Mouse (Mus musculus): ENCODE measurements around the gene Ptprt. TPM values are rescaled to one million over a fixed set of nuclear protein-coding genes. Genes with fewer than 3 reads are reported as not detected.

Ptprt gene
- polyA plus RNA-seq, 1 experiment = 15.9 TPM

DNA sequence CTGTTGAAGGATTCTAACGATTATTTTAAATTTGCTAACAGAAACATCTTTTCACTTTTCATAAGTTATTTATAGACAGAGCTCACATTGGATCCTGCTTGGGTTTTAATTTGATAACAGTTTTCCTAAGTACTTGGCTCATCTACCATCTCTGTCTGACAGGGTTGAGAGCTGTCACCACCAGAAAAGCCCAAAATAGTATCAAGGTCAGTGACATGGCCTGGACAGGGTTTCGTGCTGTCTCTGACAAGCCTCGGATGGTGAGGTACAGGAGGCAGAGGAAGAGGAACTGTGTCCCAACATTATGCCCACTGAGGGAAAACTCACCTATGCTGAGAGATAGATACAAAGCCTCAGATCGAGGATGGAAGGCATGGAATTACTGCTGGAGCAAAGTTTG, 79.3 kb downstream of the Ptprt start:
- H3K27me3 ChIP-seq (ENCODE audit: control insufficient read depth, insufficient read depth, low read length) = no peaks in the 10 kb centered on the region
- H3K27ac ChIP-seq (ENCODE audit: insufficient read depth, low read length) = no peak overlapping the region
- no peak overlapping the region for H3K4me3 ChIP-seq (replicated peaks; ENCODE audit: insufficient read depth, low read depth, low read length)
- peaks cover 3% of the 10 kb centered on the region for H3K4me1 ChIP-seq (ENCODE audit: control insufficient read depth, insufficient read depth, low read length)
- WGBS = 38% methylated on average over 4 of the region's 4 CpGs
- DNase-seq = no peak
- TF ChIP-seq CTCF (IDR thresholded peaks at IDR 0.05; ENCODE audit: borderline replicate concordance, insufficient read depth, low read depth, low read length) (no peak), POLR2A (IDR thresholded peaks at IDR 0.05; ENCODE audit: borderline replicate concordance, insufficient read depth, low read length) (no peak)

DNA sequence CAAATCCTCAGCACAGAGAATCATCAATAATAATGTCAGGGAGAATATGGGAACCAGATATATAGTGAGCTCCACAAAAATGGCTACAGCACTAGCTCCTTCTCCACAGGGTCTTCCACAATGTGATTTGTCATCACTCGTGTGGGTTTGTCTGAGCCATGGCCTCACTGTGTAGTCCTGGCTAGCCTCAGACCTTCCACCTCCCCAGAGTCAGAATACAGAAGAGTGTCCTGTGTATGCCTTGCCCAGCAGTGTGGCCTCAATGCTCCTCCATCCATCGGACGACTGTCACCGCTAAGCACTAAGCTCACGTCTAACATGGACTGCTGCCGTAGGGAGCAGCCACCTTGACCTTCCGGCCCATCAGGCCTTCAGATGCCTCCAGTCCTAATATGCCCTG, 83.1 kb downstream of the Ptprt start:
- TF ChIP-seq POLR2A (IDR thresholded peaks at IDR 0.05; ENCODE audit: borderline replicate concordance, insufficient read depth, low read length) = no peak
- no peak for TF ChIP-seq CTCF (IDR thresholded peaks at IDR 0.05; ENCODE audit: borderline replicate concordance, insufficient read depth, low read depth, low read length)
- 95% methylated on average over 7 of the region's 7 CpGs for WGBS
- no peak for DNase-seq

DNA sequence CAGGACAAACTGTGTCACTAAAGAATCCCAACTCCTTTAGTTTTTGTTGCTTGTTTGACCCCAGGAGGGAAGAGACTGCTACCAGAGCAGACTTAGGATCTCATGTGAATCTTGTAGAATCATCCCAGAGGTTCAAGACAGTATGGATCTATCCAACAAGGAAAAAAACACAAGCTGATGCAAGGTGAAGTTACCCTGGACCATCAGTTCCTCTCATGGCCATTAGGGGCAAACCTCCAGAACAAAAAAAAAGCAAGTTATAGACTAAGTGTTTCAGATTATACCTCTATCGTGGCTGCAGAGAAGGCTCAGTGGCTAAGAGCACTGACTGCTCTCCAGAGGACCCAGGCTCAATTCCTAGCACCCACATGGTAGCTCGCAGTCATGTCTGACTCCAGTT, 88.1 kb downstream of the Ptprt start:
- WGBS = 77% methylated on average over 2 of the region's 2 CpGs
- H3K27ac ChIP-seq (ENCODE audit: insufficient read depth, low read length) = no peak overlapping the region
- no peak for DNase-seq
- H3K27me3 ChIP-seq (ENCODE audit: control insufficient read depth, insufficient read depth, low read length) = no peaks in the 10 kb centered on the region
- no peak overlapping the region for H3K4me3 ChIP-seq (replicated peaks; ENCODE audit: insufficient read depth, low read depth, low read length)
- TF ChIP-seq CTCF (IDR thresholded peaks at IDR 0.05; ENCODE audit: borderline replicate concordance, insufficient read depth, low read depth, low read length) (no peak), POLR2A (IDR thresholded peaks at IDR 0.05; ENCODE audit: borderline replicate concordance, insufficient read depth, low read length) (no peak)
- H3K4me1 ChIP-seq (ENCODE audit: control insufficient read depth, insufficient read depth, low read length) = no peaks in the 10 kb centered on the region; the same call in 1 of the 2 replicates

More for the DNA sequence above, 83.1 kb downstream of the Ptprt start:
- Histone ChIP-seq H3K27me3 (ENCODE audit: control insufficient read depth, insufficient read depth, low read length) (no peaks in the 10 kb centered on the region), H3K4me1 (ENCODE audit: control insufficient read depth, insufficient read depth, low read length) (peaks cover 3% of the 10 kb centered on the region), H3K4me3 (replicated peaks; ENCODE audit: insufficient read depth, low read depth, low read length) (no peak overlapping the region), H3K27ac (ENCODE audit: insufficient read depth, low read length) (no peak overlapping the region)

DNA sequence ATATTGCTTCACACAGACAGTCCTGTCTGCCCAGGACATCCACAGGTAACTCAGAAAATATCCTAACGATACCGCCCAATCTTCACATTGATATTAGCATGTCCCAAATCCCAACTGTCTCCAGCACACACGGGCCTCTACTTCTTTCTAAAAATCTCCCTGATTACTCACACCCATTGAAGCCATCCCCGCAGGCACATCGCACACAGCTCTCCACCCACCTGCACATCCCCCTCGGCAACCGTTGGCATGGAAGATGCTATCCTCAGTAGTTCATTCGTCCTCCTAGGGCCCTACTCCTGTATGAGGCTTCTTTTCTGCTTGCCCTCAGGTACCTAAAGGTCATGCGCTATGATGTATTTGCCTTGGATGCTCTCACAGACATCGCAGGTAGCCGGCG, 89.9 kb downstream of the Ptprt start:
- no peak for DNase-seq
- Histone ChIP-seq H3K27me3 (ENCODE audit: control insufficient read depth, insufficient read depth, low read length) (no peaks in the 10 kb centered on the region), H3K27ac (ENCODE audit: insufficient read depth, low read length) (no peak overlapping the region), H3K4me3 (replicated peaks; ENCODE audit: insufficient read depth, low read depth, low read length) (no peak overlapping the region), H3K4me1 (ENCODE audit: control insufficient read depth, insufficient read depth, low read length) (no peaks in the 10 kb centered on the region; the same call in 1 of the 2 replicates)
- TF ChIP-seq POLR2A (IDR thresholded peaks at IDR 0.05; ENCODE audit: borderline replicate concordance, insufficient read depth, low read length) (no peak), CTCF (IDR thresholded peaks at IDR 0.05; ENCODE audit: borderline replicate concordance, insufficient read depth, low read depth, low read length) (no peak)
- 90% methylated on average over 12 of the region's 12 CpGs for WGBS

DNA sequence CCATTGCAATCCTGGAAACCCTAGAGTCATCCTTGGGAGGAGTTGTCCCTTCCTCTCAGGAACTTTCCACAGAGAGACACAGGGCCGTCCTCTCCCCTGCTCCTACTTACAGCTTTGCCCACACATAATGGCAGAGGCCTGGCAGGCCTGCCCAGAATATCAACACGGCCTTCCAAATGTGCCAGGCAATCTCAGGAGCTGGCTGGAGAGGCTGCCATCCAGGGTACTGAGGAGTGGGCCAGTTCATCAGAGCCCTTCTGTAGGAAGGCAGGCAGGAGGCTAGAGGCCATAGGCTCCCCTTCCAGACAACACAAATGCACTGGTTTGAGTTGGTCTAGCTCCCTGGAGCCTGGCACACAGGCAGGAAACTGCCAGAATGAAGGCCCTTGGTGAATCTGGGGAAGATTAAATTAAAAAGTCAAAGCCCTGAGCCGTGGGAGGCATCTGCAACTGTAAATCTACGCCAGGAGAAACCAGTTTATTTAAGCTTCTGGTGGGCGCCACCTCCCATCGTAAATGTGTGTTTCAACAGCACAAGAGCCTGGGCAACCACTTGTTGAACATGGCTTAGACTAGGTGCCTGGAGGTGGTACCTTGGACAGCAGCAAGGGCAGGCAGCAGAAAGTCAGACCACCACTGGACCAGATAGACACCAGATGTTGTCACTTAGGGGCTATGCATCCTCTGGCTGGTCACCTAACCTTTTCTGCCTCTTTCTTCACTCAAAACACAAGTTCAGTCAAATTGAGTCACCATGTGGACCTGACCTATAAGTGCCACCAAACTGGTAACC, 92.4 kb downstream of the Ptprt start:
- no peak for DNase-seq
- H3K27me3 ChIP-seq (ENCODE audit: control insufficient read depth, insufficient read depth, low read length) = no peaks in the 10 kb centered on the region; the same call in 1 of the 2 replicates
- H3K27ac ChIP-seq (ENCODE audit: insufficient read depth, low read length) = no peak overlapping the region

DNA sequence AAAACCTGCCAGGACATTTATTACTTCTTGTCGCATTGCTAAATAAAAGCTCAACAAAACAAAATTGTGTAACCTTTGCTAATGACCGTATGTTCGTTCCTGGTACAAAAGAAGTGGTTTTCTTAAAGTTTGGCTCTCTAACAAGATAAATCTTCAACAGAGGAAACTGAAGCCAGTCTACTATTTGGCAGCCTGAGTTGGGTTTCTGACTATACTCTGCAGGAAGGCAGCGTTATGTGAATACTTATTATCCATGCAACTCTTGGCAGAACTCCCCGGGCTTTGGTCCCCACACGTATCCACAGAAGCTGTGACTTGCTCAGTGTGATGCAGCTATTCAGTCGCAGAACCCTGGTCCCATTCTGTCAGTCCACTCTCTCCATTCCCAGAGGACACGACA, 112.6 kb downstream of the Ptprt start:
- no peak overlapping the region for H3K4me3 ChIP-seq (replicated peaks; ENCODE audit: insufficient read depth, low read depth, low read length)
- DNase-seq = peak in 1 of 2 experiments; percentile 16
- no peaks in the 10 kb centered on the region for H3K4me1 ChIP-seq (ENCODE audit: control insufficient read depth, insufficient read depth, low read length)
- no peak overlapping the region for H3K27ac ChIP-seq (ENCODE audit: insufficient read depth, low read length)
- H3K27me3 ChIP-seq (ENCODE audit: control insufficient read depth, insufficient read depth, low read length) = no peaks in the 10 kb centered on the region
- WGBS = 23% methylated on average over 8 of the region's 8 CpGs
- TF ChIP-seq CTCF (IDR thresholded peaks at IDR 0.05; ENCODE audit: borderline replicate concordance, insufficient read depth, low read depth, low read length) (no peak), POLR2A (IDR thresholded peaks at IDR 0.05; ENCODE audit: borderline replicate concordance, insufficient read depth, low read length) (no peak)

More for the DNA sequence above, 92.4 kb downstream of the Ptprt start:
- no peak overlapping the region for H3K4me3 ChIP-seq (replicated peaks; ENCODE audit: insufficient read depth, low read depth, low read length)
- H3K4me1 ChIP-seq (ENCODE audit: control insufficient read depth, insufficient read depth, low read length) = no peaks in the 10 kb centered on the region; the same call in 1 of the 2 replicates
- TF ChIP-seq POLR2A (IDR thresholded peaks at IDR 0.05; ENCODE audit: borderline replicate concordance, insufficient read depth, low read length) = no peak
- TF ChIP-seq CTCF (IDR thresholded peaks at IDR 0.05; ENCODE audit: borderline replicate concordance, insufficient read depth, low read depth, low read length) = no peak
- WGBS = 64% methylated on average over 6 of the region's 6 CpGs

DNA sequence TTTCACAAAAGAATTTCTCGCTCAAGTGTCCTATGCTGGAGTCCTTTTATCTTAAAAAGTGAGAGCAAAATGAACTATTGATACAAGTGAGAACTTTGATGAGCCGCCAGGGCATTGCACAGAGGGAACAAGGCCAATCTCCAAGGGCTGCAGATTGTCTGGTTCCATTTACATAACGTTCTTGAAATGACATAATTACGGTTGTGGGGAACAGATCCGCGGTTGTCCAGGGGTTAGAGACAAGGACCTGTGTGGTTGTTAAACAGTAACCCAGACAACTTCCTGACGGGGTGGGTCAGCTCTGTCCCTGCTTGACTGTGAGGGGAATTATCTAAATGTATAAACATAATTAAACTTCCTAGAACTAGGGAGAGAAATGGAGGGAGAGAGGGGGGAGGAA, 129.3 kb downstream of the Ptprt start:
- Histone ChIP-seq H3K27ac (ENCODE audit: insufficient read depth, low read length) (no peak overlapping the region), H3K4me3 (replicated peaks; ENCODE audit: insufficient read depth, low read depth, low read length) (no peak overlapping the region), H3K4me1 (ENCODE audit: control insufficient read depth, insufficient read depth, low read length) (no peaks in the 10 kb centered on the region), H3K27me3 (ENCODE audit: control insufficient read depth, insufficient read depth, low read length) (no peaks in the 10 kb centered on the region; the same call in 1 of the 2 replicates)
- WGBS = 30% methylated on average over 7 of the region's 7 CpGs
- TF ChIP-seq POLR2A (IDR thresholded peaks at IDR 0.05; ENCODE audit: borderline replicate concordance, insufficient read depth, low read length) = no peak
- TF ChIP-seq CTCF (IDR thresholded peaks at IDR 0.05; ENCODE audit: borderline replicate concordance, insufficient read depth, low read depth, low read length) = no peak
- peak in 1 of 2 experiments; percentile 14 for DNase-seq

DNA sequence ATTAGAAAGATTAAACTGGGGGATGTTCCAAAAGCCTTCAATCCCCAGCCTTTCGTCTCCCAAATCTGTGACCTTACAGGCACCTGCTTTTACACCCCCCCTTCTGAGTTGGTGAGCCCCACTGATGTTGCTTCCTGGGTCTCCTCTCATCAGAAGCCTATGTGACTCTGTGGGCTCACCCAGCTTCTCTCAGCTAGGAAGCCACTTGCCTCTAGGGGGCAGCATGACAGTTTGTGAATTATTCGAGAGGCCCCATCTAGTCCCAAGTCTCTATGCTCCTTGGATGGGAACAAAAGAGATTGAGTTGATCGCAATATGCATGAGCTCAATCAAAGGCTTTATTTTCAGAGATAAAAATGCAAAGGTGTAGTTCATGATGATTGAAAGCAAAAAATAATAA, 132.0 kb downstream of the Ptprt start:
- no peak for TF ChIP-seq CTCF (IDR thresholded peaks at IDR 0.05; ENCODE audit: borderline replicate concordance, insufficient read depth, low read depth, low read length)
- TF ChIP-seq POLR2A (IDR thresholded peaks at IDR 0.05; ENCODE audit: borderline replicate concordance, insufficient read depth, low read length) = no peak
- no peaks in the 10 kb centered on the region for H3K4me1 ChIP-seq (ENCODE audit: control insufficient read depth, insufficient read depth, low read length)
- H3K4me3 ChIP-seq (replicated peaks; ENCODE audit: insufficient read depth, low read depth, low read length) = no peak overlapping the region
- H3K27ac ChIP-seq (ENCODE audit: insufficient read depth, low read length) = no peak overlapping the region
- H3K27me3 ChIP-seq (ENCODE audit: control insufficient read depth, insufficient read depth, low read length) = no peaks in the 10 kb centered on the region
- DNase-seq = peak in 1 of 2 experiments; percentile 13
- 95% methylated on average over 3 of the region's 3 CpGs for WGBS

All from cerebellum, adult 2 months (tissue).